Mouse (Mus musculus): ENCODE results near the gene Ube2v1. TPM values are rescaled to one million over a fixed set of nuclear protein-coding genes. Genes with fewer than 3 reads are reported as not detected.

Ube2v1 gene
- polyA plus RNA-seq, 1 experiment from 2014 or later: 122 TPM

GRCm38 (mm10) chr2:167565312-167565656 is 66.6 kb downstream of the Ube2v1 start:
- WGBS (ENCODE audit: insufficient replicate concordance): 49% methylated on average over 3 of the region's 3 CpGs
- no peak for DNase-seq
- H3K27ac ChIP-seq (ENCODE audit: low read depth): peak overlapping the region; percentile 59; the same call in 1 of the 2 replicates
- H3K4me2 ChIP-seq (ENCODE audit: low read depth, low read length): peak overlapping the region; percentile 62
- no peaks in the 10 kb centered on the region for H3K9me3 ChIP-seq (ENCODE audit: low read length)
- ATAC-seq: peak; percentile 75
- 0 out of 2 replicates have a peak overlapping the region, but pooled peaks have one; percentile 12 for H3K9ac ChIP-seq (replicated peaks)
- no peak overlapping the region for H3K4me3 ChIP-seq (ENCODE audit: low read depth, low read length)
- TF ChIP-seq EP300 (IDR thresholded peaks at IDR 0.05; ENCODE audit: low read depth) (no peak), CTCF (IDR thresholded peaks at IDR 0.05; ENCODE audit: low read depth) (no peak)
- H3K4me1 ChIP-seq (ENCODE audit: insufficient read depth): peaks cover 7% of the 10 kb centered on the region; the same call in 1 of the 2 replicates
- H3K36me3 ChIP-seq (replicated peaks; ENCODE audit: insufficient read depth, low read length): no peaks in the 10 kb centered on the region
- no peaks in the 10 kb centered on the region for H3K27me3 ChIP-seq (ENCODE audit: insufficient read depth, low read length)

DNA sequence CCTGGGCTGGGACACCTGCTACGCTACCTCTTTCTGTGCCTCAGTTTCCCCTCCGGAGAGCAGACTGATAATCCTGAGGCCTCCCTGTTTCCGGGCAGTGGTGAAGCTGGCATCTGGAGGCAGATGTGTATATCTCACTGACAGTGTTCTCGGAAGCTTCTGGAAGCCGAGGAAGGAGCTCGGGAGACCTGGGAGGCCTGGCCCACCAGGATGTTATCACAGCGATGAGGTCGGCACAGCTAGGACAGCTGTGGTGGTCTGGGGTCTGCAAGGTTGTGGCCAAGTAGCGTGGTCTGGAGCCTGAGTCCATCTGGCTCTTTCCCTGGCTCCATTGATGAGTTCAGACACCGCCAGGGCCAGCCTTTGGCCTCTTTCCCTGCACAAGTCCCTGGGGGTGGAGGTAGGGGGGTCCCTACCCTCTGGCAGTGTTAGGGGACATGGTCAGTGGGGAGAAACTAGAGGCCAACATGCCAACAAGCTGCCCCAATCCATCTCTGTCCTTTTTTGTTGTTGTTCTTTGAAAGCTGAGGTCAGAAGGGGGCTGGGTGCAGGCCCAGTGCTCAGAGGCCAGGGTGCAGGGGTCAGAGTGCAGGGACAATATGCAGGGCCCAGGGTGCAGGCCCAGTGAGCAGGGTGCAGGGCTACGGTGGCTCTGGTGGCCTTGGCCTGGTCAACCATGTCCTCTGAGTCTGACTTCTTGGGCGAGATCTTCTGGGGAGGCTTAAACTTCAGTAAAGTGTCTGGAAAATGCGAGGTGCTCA is 67.2 kb downstream of the Ube2v1 start:
- 67% methylated on average over 13 of the region's 13 CpGs for WGBS (ENCODE audit: insufficient replicate concordance)
- peak; percentile 89 for ATAC-seq
- Histone ChIP-seq H3K36me3 (replicated peaks; ENCODE audit: insufficient read depth, low read length) (no peaks in the 10 kb centered on the region), H3K9ac (replicated peaks) (no peak overlapping the region), H3K27ac (ENCODE audit: low read depth) (peak overlapping the region; percentile 59), H3K9me3 (ENCODE audit: low read length) (no peaks in the 10 kb centered on the region), H3K4me1 (ENCODE audit: insufficient read depth) (peaks cover 7% of the 10 kb centered on the region; the same call in 1 of the 2 replicates), H3K27me3 (ENCODE audit: insufficient read depth, low read length) (no peaks in the 10 kb centered on the region), H3K4me2 (ENCODE audit: low read depth, low read length) (no peak overlapping the region), H3K4me3 (ENCODE audit: low read depth, low read length) (no peak overlapping the region)
- TF ChIP-seq EP300 (IDR thresholded peaks at IDR 0.05; ENCODE audit: low read depth) (no peak), CTCF (IDR thresholded peaks at IDR 0.05; ENCODE audit: low read depth) (no peak)
- DNase-seq: no peak

- Histone ChIP-seq H3K4me3 (ENCODE audit: low read depth, low read length) (no peak overlapping the region), H3K27me3 (ENCODE audit: insufficient read depth, low read length) (no peaks in the 10 kb centered on the region), H3K36me3 (replicated peaks; ENCODE audit: insufficient read depth, low read length) (no peaks in the 10 kb centered on the region), H3K4me1 (ENCODE audit: insufficient read depth) (peaks cover 10% of the 10 kb centered on the region), H3K9ac (replicated peaks) (no peak overlapping the region), H3K4me2 (ENCODE audit: low read depth, low read length) (no peak overlapping the region), H3K9me3 (ENCODE audit: low read length) (no peaks in the 10 kb centered on the region), H3K27ac (ENCODE audit: low read depth) (no peak overlapping the region)
- DNase-seq (no peak), ATAC-seq (no peak)
- WGBS (ENCODE audit: insufficient replicate concordance): 60% methylated on average over 12 of the region's 12 CpGs
- no peak for TF ChIP-seq CTCF (IDR thresholded peaks at IDR 0.05; ENCODE audit: low read depth)
- TF ChIP-seq EP300 (IDR thresholded peaks at IDR 0.05; ENCODE audit: low read depth): no peak
Measured at GRCm38 (mm10) chr2:167563703-167564102, 68.2 kb downstream of the Ube2v1 start.

DNA sequence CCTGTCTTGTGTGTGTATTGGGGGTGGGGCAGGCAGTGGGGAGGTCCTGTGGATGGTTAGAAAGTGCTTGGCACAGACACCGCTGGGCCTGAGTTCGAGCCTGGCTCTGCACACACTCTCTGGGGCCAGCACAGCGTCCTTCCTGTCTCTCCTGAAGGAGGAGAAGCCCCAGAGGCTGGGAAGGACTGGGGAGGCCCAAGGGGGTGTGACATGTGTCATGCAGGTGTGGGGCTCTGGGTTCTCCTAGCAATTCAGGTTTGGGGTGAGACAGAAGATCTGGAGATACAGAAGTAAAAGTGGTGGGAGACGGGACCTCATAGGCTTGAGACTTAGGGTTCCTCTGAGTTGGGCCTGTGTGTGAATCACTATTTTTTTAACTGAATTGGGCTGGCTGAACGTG is 68.9 kb downstream of the Ube2v1 start:
- no peak overlapping the region for H3K4me3 ChIP-seq (ENCODE audit: low read depth, low read length)
- peaks cover 10% of the 10 kb centered on the region for H3K4me1 ChIP-seq (ENCODE audit: insufficient read depth)
- TF ChIP-seq EP300 (IDR thresholded peaks at IDR 0.05; ENCODE audit: low read depth) (no peak), CTCF (IDR thresholded peaks at IDR 0.05; ENCODE audit: low read depth) (no peak)
- 64% methylated on average over 5 of the region's 5 CpGs for WGBS (ENCODE audit: insufficient replicate concordance)
- no peaks in the 10 kb centered on the region for H3K36me3 ChIP-seq (replicated peaks; ENCODE audit: insufficient read depth, low read length)
- H3K9ac ChIP-seq (replicated peaks): no peak overlapping the region
- DNase-seq (no peak), ATAC-seq (no peak)
- H3K27ac ChIP-seq (ENCODE audit: low read depth): no peak overlapping the region
- no peaks in the 10 kb centered on the region for H3K9me3 ChIP-seq (ENCODE audit: low read length)
- no peak overlapping the region for H3K4me2 ChIP-seq (ENCODE audit: low read depth, low read length)
- H3K27me3 ChIP-seq (ENCODE audit: insufficient read depth, low read length): no peaks in the 10 kb centered on the region

GRCm38 (mm10) chr2:167562101-167562500 is 69.8 kb downstream of the Ube2v1 start:
- peaks cover 10% of the 10 kb centered on the region for H3K4me1 ChIP-seq (ENCODE audit: insufficient read depth)
- H3K4me3 ChIP-seq (ENCODE audit: low read depth, low read length): no peak overlapping the region
- H3K36me3 ChIP-seq (replicated peaks; ENCODE audit: insufficient read depth, low read length): no peaks in the 10 kb centered on the region
- TF ChIP-seq CTCF (IDR thresholded peaks at IDR 0.05; ENCODE audit: low read depth): no peak
- TF ChIP-seq EP300 (IDR thresholded peaks at IDR 0.05; ENCODE audit: low read depth): no peak
- no peak overlapping the region for H3K4me2 ChIP-seq (ENCODE audit: low read depth, low read length)
- H3K27me3 ChIP-seq (ENCODE audit: insufficient read depth, low read length): no peaks in the 10 kb centered on the region
- DNase-seq: no peak
- H3K27ac ChIP-seq (ENCODE audit: low read depth): no peak overlapping the region
- WGBS (ENCODE audit: insufficient replicate concordance): 61% methylated on average over 8 of the region's 8 CpGs
- H3K9me3 ChIP-seq (ENCODE audit: low read length): no peaks in the 10 kb centered on the region
- H3K9ac ChIP-seq (replicated peaks): no peak overlapping the region
- no peak for ATAC-seq

GRCm38 (mm10) chr2:167559413-167559812 is 72.5 kb downstream of the Ube2v1 start:
- no peak overlapping the region for H3K4me3 ChIP-seq (ENCODE audit: low read depth, low read length)
- TF ChIP-seq CTCF (IDR thresholded peaks at IDR 0.05; ENCODE audit: low read depth) (no peak), EP300 (IDR thresholded peaks at IDR 0.05; ENCODE audit: low read depth) (no peak)
- WGBS (ENCODE audit: insufficient replicate concordance): 23% methylated on average over 26 of the region's 27 CpGs
- ATAC-seq (no peak), DNase-seq (no peak)
- H3K27ac ChIP-seq (ENCODE audit: low read depth): no peak overlapping the region
- peaks cover 7% of the 10 kb centered on the region for H3K4me1 ChIP-seq (ENCODE audit: insufficient read depth)
- H3K27me3 ChIP-seq (ENCODE audit: insufficient read depth, low read length): no peaks in the 10 kb centered on the region
- no peaks in the 10 kb centered on the region for H3K36me3 ChIP-seq (replicated peaks; ENCODE audit: insufficient read depth, low read length)
- no peak overlapping the region for H3K9ac ChIP-seq (replicated peaks)
- no peaks in the 10 kb centered on the region for H3K9me3 ChIP-seq (ENCODE audit: low read length)
- peak overlapping the region; percentile 48; the same call in 1 of the 2 replicates for H3K4me2 ChIP-seq (ENCODE audit: low read depth, low read length)

Small RNAs within 50 kb of the gene (microRNA-seq; reads per million reads assigned to microRNA genes)
- gene Gm22355: not detected

Other genes with a start within 250 kb of the Ube2v1 start
- gene Slc9a8, start 210.4 kb downstream of the Ube2v1 start, polyA plus RNA-seq (2015; fragmentation: Nextera tagmentation; extraction: Ambion mirVana): 7.5 and 9.3 TPM in 2 replicates
- gene Rnf114, start 139.4 kb downstream of the Ube2v1 start, polyA plus RNA-seq (2015; fragmentation: Nextera tagmentation; extraction: Ambion mirVana): 39.5 and 44.0 TPM in 2 replicates
- 4.7 and 4.9 TPM in 2 replicates for gene Spata2, start 139.2 kb downstream of the Ube2v1 start, polyA plus RNA-seq (2015; fragmentation: Nextera tagmentation; extraction: Ambion mirVana)
- gene Snai1, start 93.9 kb downstream of the Ube2v1 start, polyA plus RNA-seq (2015; fragmentation: Nextera tagmentation; extraction: Ambion mirVana): 1.6 and 2.3 TPM in 2 replicates
- gene Gm20431, start 29.4 kb upstream of the Ube2v1 start, polyA plus RNA-seq (2015; fragmentation: Nextera tagmentation; extraction: Ambion mirVana): 1.7 and 2.4 TPM in 2 replicates
- gene Cebpb, start 56.8 kb upstream of the Ube2v1 start, polyA plus RNA-seq (2015; fragmentation: Nextera tagmentation; extraction: Ambion mirVana): 27.5 and 43.6 TPM in 2 replicates
- gene Tmem189, start 57.7 kb upstream of the Ube2v1 start, polyA plus RNA-seq (2015; fragmentation: Nextera tagmentation; extraction: Ambion mirVana): 9.8 and 10.1 TPM in 2 replicates